Mouse (Mus musculus): ENCODE data around the gene Rps8. TPM values are rescaled to one million over a fixed set of nuclear protein-coding genes. Genes with fewer than 3 reads are reported as not detected.

Gene Rps8
- polyA plus RNA-seq, 1 experiment from 2014 or later: 900 TPM

DNA sequence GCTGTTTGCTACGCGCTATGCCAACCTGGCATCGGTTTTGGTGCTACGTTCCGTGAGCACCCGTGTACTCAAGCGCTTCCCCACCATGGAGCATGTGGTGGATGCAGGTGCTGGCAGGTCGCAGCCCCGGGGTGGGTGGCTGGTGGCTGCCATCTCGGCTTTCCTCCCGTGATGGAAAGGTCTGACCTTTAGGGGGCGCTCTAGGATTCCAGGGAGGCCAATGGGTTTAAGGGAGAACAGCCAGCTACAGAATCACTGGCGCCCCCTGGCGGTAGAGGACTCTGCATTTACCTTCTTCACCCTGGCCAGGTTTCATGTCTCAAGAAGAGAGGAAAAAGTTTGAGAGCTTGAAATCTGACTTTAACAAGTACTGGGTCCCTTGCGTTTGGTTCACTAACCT lies 9.9 kb downstream of the Rps8 start:
- Histone ChIP-seq H3K27me3 (ENCODE audit: control insufficient read depth, insufficient read depth, low read length) (no peaks in the 10 kb centered on the region), H3K9ac (ENCODE audit: low read length) (no peak overlapping the region), H3K4me3 (ENCODE audit: control insufficient read depth in 1 of 2, insufficient read depth in 1 of 2, low read depth in 1 of 2, low read length in 2 of 2) (no peak overlapping the region), H3K4me1 (ENCODE audit: control insufficient read depth in 2 of 2, insufficient read depth in 2 of 2, low read length in 2 of 2) (peaks cover 0 to 4% of the 10 kb centered on the region in 2 experiments; a peak in 2 of 4 replicates), H3K27ac (replicated peaks in 1 of 2; ENCODE audit: control insufficient read depth in 1 of 2, insufficient read depth in 1 of 2, low read depth in 2 of 2, low read length in 2 of 2) (no peak overlapping the region), H3K36me3 (ENCODE audit: control insufficient read depth, insufficient read depth, low read length) (peaks cover 19% of the 10 kb centered on the region), H3K9me3 (ENCODE audit: control insufficient read depth, low read length) (no peaks in the 10 kb centered on the region), H3K4me2 (ENCODE audit: low read length) (no peak overlapping the region)
- 28% methylated on average over 15 of the region's 15 CpGs for WGBS
- ATAC-seq (ENCODE audit: insufficient number of reproducible peaks, insufficient read depth, low FRiP score, low read depth): no peak

DNA sequence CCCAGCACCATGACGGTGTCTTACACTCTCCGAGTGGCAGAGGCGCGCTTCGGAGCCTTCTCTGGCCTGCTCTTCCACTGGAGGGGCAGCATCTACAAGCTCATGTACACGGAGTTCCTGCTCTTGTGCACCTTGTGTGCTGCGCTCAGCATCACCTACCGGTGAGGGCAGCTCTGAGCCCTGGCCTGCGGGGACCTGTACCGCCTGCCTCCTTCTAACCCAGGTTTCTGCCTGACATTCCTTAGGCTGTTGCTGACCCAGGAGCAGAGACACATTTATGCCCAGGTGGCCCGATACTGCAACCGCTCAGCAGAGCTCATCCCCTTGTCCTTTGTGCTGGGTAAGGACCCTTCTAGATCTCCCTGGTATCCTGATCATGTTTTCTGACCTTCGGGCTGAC lies 10.8 kb downstream of the Rps8 start:
- Histone ChIP-seq H3K4me3 (ENCODE audit: control insufficient read depth in 1 of 2, insufficient read depth in 1 of 2, low read depth in 1 of 2, low read length in 2 of 2) (no peak overlapping the region), H3K9me3 (ENCODE audit: control insufficient read depth, low read length) (no peaks in the 10 kb centered on the region), H3K4me2 (ENCODE audit: low read length) (no peak overlapping the region), H3K4me1 (ENCODE audit: control insufficient read depth in 2 of 2, insufficient read depth in 2 of 2, low read length in 2 of 2) (peaks cover 0 to 4% of the 10 kb centered on the region in 2 experiments; a peak in 2 of 4 replicates), H3K9ac (ENCODE audit: low read length) (no peak overlapping the region), H3K36me3 (ENCODE audit: control insufficient read depth, insufficient read depth, low read length) (peaks cover 9% of the 10 kb centered on the region), H3K27me3 (ENCODE audit: control insufficient read depth, insufficient read depth, low read length) (no peaks in the 10 kb centered on the region), H3K27ac (replicated peaks in 1 of 2; ENCODE audit: control insufficient read depth in 1 of 2, insufficient read depth in 1 of 2, low read depth in 2 of 2, low read length in 2 of 2) (no peak overlapping the region)
- no peak for ATAC-seq (ENCODE audit: insufficient number of reproducible peaks, insufficient read depth, low FRiP score, low read depth)
- WGBS: 88% methylated on average over 13 of the region's 13 CpGs

DNA sequence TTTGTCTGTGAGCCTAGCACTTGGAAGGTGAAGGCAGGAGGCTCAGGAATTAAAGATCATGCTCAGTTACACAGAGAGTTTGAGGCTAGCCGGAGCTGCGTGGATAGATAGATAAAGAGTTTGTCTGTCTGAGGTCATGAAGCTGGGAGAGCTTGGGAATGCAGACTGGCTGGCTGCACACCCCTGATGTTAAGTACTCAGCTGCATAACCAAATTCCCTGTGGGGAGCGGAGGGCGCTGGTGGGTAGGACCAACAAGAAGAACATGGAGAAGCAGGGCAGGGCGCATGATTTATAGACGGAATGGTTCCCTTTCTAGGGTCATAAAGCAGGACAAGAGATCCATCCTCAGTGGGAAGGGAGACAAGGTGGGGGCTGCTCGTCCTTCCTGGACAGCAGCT lies 13.0 kb downstream of the Rps8 start:
- H3K27ac ChIP-seq (replicated peaks in 1 of 2; ENCODE audit: control insufficient read depth in 1 of 2, insufficient read depth in 1 of 2, low read depth in 2 of 2, low read length in 2 of 2): no peak overlapping the region
- no peak overlapping the region for H3K4me2 ChIP-seq (ENCODE audit: low read length)
- H3K36me3 ChIP-seq (ENCODE audit: control insufficient read depth, insufficient read depth, low read length): no peaks in the 10 kb centered on the region
- no peaks in the 10 kb centered on the region for H3K27me3 ChIP-seq (ENCODE audit: control insufficient read depth, insufficient read depth, low read length)
- no peak overlapping the region for H3K9ac ChIP-seq (ENCODE audit: low read length)
- H3K4me1 ChIP-seq (ENCODE audit: control insufficient read depth in 2 of 2, insufficient read depth in 2 of 2, low read length in 2 of 2): peaks cover 0 to 4% of the 10 kb centered on the region in 2 experiments; a peak in 2 of 4 replicates
- WGBS: 34% methylated on average over 7 of the region's 7 CpGs
- no peak overlapping the region for H3K4me3 ChIP-seq (ENCODE audit: control insufficient read depth in 1 of 2, insufficient read depth in 1 of 2, low read depth in 1 of 2, low read length in 2 of 2)
- no peaks in the 10 kb centered on the region for H3K9me3 ChIP-seq (ENCODE audit: control insufficient read depth, low read length)
- ATAC-seq (ENCODE audit: insufficient number of reproducible peaks, insufficient read depth, low FRiP score, low read depth): no peak

DNA sequence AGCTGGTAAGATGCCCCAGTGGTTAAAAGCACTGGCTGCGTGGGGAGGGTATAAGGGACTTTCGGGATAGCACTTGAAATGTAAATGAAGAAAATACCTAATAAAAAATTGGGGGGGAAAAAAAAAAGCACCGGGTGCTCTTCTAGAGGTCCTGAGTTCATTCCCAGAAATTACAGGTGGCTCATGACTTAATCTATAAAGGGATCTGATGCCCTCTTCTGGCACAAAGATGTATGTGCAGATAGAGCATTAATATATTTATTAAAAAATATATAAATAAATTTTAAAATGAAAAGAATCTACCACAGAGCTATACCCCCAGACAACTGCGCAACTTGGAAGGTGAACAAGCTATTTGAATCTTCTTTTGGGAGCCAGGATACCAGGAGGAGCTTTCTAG lies 15.4 kb downstream of the Rps8 start:
- WGBS: 42% methylated on average over 4 of the region's 4 CpGs
- H3K27me3 ChIP-seq (ENCODE audit: control insufficient read depth, insufficient read depth, low read length): no peaks in the 10 kb centered on the region
- no peak overlapping the region for H3K9ac ChIP-seq (ENCODE audit: low read length)
- no peak overlapping the region for H3K27ac ChIP-seq (replicated peaks in 1 of 2; ENCODE audit: control insufficient read depth in 1 of 2, insufficient read depth in 1 of 2, low read depth in 2 of 2, low read length in 2 of 2)
- H3K4me3 ChIP-seq (ENCODE audit: control insufficient read depth in 1 of 2, insufficient read depth in 1 of 2, low read depth in 1 of 2, low read length in 2 of 2): no peak overlapping the region
- ATAC-seq (ENCODE audit: insufficient number of reproducible peaks, insufficient read depth, low FRiP score, low read depth): no peak
- H3K4me1 ChIP-seq (ENCODE audit: control insufficient read depth in 2 of 2, insufficient read depth in 2 of 2, low read length in 2 of 2): peaks cover 0 to 4% of the 10 kb centered on the region in 2 experiments; a peak in 2 of 4 replicates
- H3K4me2 ChIP-seq (ENCODE audit: low read length): no peak overlapping the region
- H3K36me3 ChIP-seq (ENCODE audit: control insufficient read depth, insufficient read depth, low read length): no peaks in the 10 kb centered on the region
- no peaks in the 10 kb centered on the region for H3K9me3 ChIP-seq (ENCODE audit: control insufficient read depth, low read length)

- Histone ChIP-seq H3K27me3 (ENCODE audit: control insufficient read depth, insufficient read depth, low read length) (no peaks in the 10 kb centered on the region), H3K9ac (ENCODE audit: low read length) (no peak overlapping the region), H3K4me1 (ENCODE audit: control insufficient read depth in 2 of 2, insufficient read depth in 2 of 2, low read length in 2 of 2) (peaks cover 3 to 4% of the 10 kb centered on the region in 2 experiments; a peak in 3 of 4 replicates), H3K4me2 (ENCODE audit: low read length) (no peak overlapping the region), H3K4me3 (ENCODE audit: control insufficient read depth in 1 of 2, insufficient read depth in 1 of 2, low read depth in 1 of 2, low read length in 2 of 2) (no peak overlapping the region), H3K27ac (replicated peaks in 1 of 2; ENCODE audit: control insufficient read depth in 1 of 2, insufficient read depth in 1 of 2, low read depth in 2 of 2, low read length in 2 of 2) (no peak overlapping the region), H3K36me3 (ENCODE audit: control insufficient read depth, insufficient read depth, low read length) (no peaks in the 10 kb centered on the region), H3K9me3 (ENCODE audit: control insufficient read depth, low read length) (no peaks in the 10 kb centered on the region)
- ATAC-seq (ENCODE audit: insufficient number of reproducible peaks, insufficient read depth, low FRiP score, low read depth): no peak
- 8% methylated on average over 2 of the region's 2 CpGs for WGBS
Observed at GRCm38 (mm10) chr4:117139217-117139612, 16.8 kb downstream of the Rps8 start.

DNA sequence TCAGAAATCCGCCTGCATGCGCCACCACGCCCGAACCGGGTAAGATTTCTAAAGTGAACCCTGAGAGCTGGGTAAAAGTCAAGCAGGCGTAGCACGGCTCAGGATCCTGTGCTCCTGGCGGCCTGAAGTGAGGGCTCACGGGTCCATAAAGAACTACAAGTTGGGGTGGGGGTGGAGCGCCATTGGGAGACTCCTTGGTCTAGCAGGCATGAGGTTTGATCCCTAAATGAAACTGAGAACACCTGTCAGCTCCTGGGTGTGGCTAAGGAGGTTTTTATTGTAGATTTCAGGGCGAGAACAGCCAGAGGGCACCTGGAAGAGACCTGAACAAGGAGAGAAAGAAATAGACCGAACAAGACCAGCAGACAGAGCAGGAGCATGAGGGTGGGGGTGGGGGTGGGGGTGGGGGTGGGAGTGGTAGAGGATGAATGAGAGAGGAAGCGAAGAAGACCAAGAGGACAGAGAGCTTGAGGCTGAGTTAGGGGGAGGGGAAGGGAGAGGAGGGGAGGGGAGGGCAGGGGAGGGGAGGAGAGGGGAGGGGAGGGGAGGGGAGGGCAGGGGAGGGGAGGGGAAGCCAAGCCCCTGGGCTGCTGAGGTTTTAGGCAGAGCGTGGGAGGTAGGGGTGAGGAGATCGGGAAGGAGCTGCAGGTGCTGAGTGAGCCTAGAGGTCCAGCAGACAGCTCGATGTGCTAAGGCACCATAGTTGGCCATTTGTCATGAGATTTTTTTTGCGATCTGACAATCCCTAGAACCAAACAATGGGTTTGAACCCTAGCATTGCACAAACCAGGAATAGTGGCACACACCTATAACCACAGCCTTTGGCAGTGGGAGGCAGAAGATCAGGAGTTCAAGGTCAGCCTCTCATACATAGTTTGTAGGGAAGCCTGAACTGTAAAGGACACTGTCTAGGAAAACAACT lies 17.5 kb downstream of the Rps8 start:
- H3K4me1 ChIP-seq (ENCODE audit: control insufficient read depth in 2 of 2, insufficient read depth in 2 of 2, low read length in 2 of 2): peaks cover 4 to 5% of the 10 kb centered on the region in 2 experiments; a peak in 3 of 4 replicates
- no peak overlapping the region for H3K9ac ChIP-seq (ENCODE audit: low read length)
- no peak for ATAC-seq (ENCODE audit: insufficient number of reproducible peaks, insufficient read depth, low FRiP score, low read depth)
- 57% methylated on average over 16 of the region's 17 CpGs for WGBS
- H3K4me2 ChIP-seq (ENCODE audit: low read length): no peak overlapping the region
- no peaks in the 10 kb centered on the region for H3K27me3 ChIP-seq (ENCODE audit: control insufficient read depth, insufficient read depth, low read length)
- H3K4me3 ChIP-seq (ENCODE audit: control insufficient read depth in 1 of 2, insufficient read depth in 1 of 2, low read depth in 1 of 2, low read length in 2 of 2): no peak overlapping the region
- H3K27ac ChIP-seq (replicated peaks in 1 of 2; ENCODE audit: control insufficient read depth in 1 of 2, insufficient read depth in 1 of 2, low read depth in 2 of 2, low read length in 2 of 2): no peak overlapping the region
- H3K9me3 ChIP-seq (ENCODE audit: control insufficient read depth, low read length): no peaks in the 10 kb centered on the region
- H3K36me3 ChIP-seq (ENCODE audit: control insufficient read depth, insufficient read depth, low read length): no peaks in the 10 kb centered on the region

- no peak overlapping the region for H3K27ac ChIP-seq (replicated peaks in 1 of 2; ENCODE audit: control insufficient read depth in 1 of 2, insufficient read depth in 1 of 2, low read depth in 2 of 2, low read length in 2 of 2)
- H3K9ac ChIP-seq (ENCODE audit: low read length): no peak overlapping the region
- no peaks in the 10 kb centered on the region for H3K9me3 ChIP-seq (ENCODE audit: control insufficient read depth, low read length)
- no peak overlapping the region for H3K4me3 ChIP-seq (ENCODE audit: control insufficient read depth in 1 of 2, insufficient read depth in 1 of 2, low read depth in 1 of 2, low read length in 2 of 2)
- peaks cover 0 to 5% of the 10 kb centered on the region in 2 experiments; a peak in 1 of 4 replicates for H3K4me1 ChIP-seq (ENCODE audit: control insufficient read depth in 2 of 2, insufficient read depth in 2 of 2, low read length in 2 of 2)
- H3K36me3 ChIP-seq (ENCODE audit: control insufficient read depth, insufficient read depth, low read length): no peaks in the 10 kb centered on the region
- 30% methylated on average over 8 of the region's 8 CpGs for WGBS
- no peak overlapping the region for H3K4me2 ChIP-seq (ENCODE audit: low read length)
- no peak for ATAC-seq (ENCODE audit: insufficient number of reproducible peaks, insufficient read depth, low FRiP score, low read depth)
- H3K27me3 ChIP-seq (ENCODE audit: control insufficient read depth, insufficient read depth, low read length): peaks cover 9% of the 10 kb centered on the region
Observed at GRCm38 (mm10) chr4:117136034-117136433, 20.0 kb downstream of the Rps8 start.

All from heart, embryonic 14.5 days (tissue).